Mouse (Mus musculus) spleen, postnatal 10 days (tissue): ENCODE measurements around the gene Olfr1469.
"Not testable (repeated sequence)": the region's sequence is repeated elsewhere in the genome, so short reads cannot be mapped to it uniquely, and the experiment has no call there.

Source experiments
- DNase-seq, 2 experiments: peaks; one replicate each; pipeline ENCODE4 v3.0.0; 2021 to 2022; ENCODE audit warnings: low spot score in 2 of 2

Olfr1469 gene

DNA sequence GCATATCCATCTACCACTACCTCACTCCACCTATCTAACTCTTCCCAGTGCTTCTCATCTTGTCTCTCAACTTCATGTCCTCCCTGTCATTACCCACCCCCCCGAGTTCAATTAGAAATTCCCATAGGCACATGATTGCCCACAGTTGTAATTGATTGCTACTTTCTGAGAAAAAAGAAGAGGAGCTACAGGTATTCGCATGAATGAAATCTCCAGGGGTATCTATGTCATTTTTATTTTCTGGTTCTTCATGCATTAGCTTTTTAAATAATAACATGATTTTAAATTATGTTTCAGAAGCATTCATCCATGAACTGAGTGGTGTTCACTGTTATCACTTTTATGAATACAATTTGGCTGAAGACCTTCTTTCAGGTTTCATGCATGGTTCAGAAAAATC lies at the start of gene Olfr1469:
TSS of gene Olfr1469 (plus strand) at position 301 of the 400 bp plus-strand sequence.
- DNase-seq = no peak

DNA sequence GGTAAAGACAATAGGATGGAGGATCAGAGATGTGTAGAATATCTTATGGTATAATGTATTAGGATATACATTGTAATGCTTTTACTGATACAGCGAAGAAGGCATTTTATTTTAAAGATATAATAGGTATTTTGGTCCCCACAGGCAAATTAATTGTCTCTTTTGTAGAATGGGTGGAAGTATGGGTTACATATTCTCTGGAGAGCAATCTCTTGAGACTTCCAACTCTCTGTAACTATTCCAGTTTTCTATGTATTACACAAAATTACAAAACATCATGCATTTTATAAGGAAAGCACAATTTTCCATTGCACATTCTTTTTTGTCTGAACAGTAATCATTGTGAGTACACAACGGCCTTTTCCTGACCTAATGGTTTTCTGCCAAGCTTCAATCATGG lies 45.7 kb upstream of the Olfr1469 start, which contains the start of gene Olfr1467:
TSS of gene Olfr1467 (plus strand) at position 301 of the 400 bp plus-strand sequence.
- no peak for DNase-seq

DNA sequence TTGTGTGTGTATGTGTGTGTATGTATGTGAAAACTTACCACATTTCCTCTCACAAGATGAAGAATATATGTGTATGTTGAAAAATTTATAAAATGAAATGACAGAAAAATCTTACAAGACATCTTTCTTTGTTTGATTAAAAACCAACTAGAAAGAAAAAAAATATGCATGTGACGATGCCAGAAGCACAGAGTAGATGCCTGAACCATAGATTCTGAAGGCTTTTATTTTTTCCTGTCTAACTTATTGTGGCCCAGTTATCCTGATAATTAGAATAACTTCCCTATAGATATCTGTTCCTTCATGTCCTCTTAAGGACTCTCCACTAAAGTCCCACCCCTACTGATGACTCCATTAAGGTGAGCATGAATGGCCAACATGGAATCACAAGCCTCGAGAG lies 35.5 kb downstream of the Olfr1469 start, which contains the start of gene Olfr1471:
TSS of gene Olfr1471 (plus strand) at position 301 of the 400 bp plus-strand sequence.
- not testable (repeated sequence) for DNase-seq

DNA sequence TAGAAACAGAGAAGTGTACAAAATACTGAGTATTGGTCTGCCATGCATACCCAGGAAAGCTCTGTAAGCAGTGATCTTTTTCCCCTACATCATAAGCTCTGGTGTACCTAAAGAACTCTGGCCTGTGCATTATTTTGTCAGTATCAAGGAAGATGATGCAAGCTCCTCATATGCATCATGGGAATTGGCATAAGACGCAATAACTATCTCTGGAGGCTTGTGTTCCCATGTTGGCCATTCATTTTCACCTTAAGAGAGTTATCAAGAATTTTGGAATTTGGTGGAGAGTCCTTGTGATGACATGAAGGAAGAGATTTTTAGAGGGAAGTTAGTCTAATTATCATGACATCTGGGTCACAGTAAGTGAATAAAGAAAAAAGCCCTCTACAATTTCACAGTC lies 48.3 kb downstream of the Olfr1469 start, which contains the start of gene Olfr1472:
TSS of gene Olfr1472 (minus strand) at position 101 of the 400 bp plus-strand sequence.
- DNase-seq = no peak
